Mouse (Mus musculus) left cerebral cortex, adult 18-20 months (tissue): ENCODE results near the gene Fam205a3. TPM values are rescaled to one million over a fixed set of nuclear protein-coding genes. Genes with fewer than 3 reads are reported as not detected.
"Not testable (repeated sequence)": the region's sequence is repeated elsewhere in the genome, so short reads cannot be mapped to it uniquely, and the experiment has no call there.

Experiments
- DNase-seq, 2 experiments: peaks; one replicate each; pipeline ENCODE4 v3.0.0; 2021 to 2022; ENCODE audit warnings: low spot score in 2 of 2, mixed read lengths in 1 of 2
- long read RNA-seq, 2 experiments: library from polyadenylated mRNA; stranded (forward); transcript quantifications; one replicate each; pipeline ENCODE4 v2.0.0; 2021
- total RNA-seq, 2 experiments: library from RNA; stranded (reverse); gene quantifications; 2 replicates each; pipeline ENCODE4 v1.2.3; 2021

Fam205a3 gene
- total RNA-seq = not detected
- long read RNA-seq, experiment 1 = 0 reads
- long read RNA-seq, experiment 2, partial matches to known transcripts = 0 of 1 reads
- long read RNA-seq, experiment 2, other reads (novel, unspliced or antisense) = 1 of 1 reads

DNA sequence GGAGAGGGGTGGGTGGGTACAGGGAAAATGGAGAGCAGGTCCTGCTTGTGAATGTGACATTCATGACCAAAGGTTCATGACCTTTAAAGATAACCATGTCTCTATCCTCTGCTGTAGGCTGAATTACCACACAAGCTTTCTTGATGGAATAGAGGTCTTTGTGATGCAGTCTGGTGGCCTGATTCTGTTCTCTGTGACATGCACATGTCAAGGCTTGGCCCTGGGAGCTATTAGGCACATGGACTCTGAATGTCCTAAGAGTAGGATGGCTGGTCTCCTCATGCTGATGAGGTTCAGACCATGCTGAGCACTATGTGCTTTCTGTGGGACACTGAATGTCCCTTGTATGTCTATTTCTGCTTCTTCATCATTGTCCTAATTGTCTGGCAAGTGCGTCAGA lies at the start of gene Fam205a3:
Gene Fam205a3, plus strand, starts transcription at position 301 of the 400 bp plus-strand sequence.
- not testable (repeated sequence) for DNase-seq

- not testable (repeated sequence) for DNase-seq
Observed at GRCm38 (mm10) chr4:42293967-42294366, 24.2 kb upstream of the Fam205a3 start, which contains the start of gene Gm21953. TSS of gene Gm21953 (plus strand) at chr4:42294267.

Other genes with a start within 250 kb of the Fam205a3 start
- gene Gm3893, start 227.1 kb upstream of the Fam205a3 start, total RNA-seq = not detected
- 10 to 100 TPM; 36.2 to 38.3 TPM for gene Gm13304, start 203.5 kb upstream of the Fam205a3 start, total RNA-seq
- gene Gm13306, start 164.9 kb upstream of the Fam205a3 start, total RNA-seq = 10 to 100 TPM; 30.1 to 33.4 TPM
- 1 to 10 TPM in 1 of 2 experiments, not detected in 1; 1.7 TPM for gene Gm13305, start 149.7 kb upstream of the Fam205a3 start, total RNA-seq
- gene Gm10600, start 77.7 kb upstream of the Fam205a3 start, total RNA-seq = 1 to 10 TPM; 8.3 to 8.6 TPM
- gene Ccl21b, start 62.6 kb upstream of the Fam205a3 start, total RNA-seq = not detected
- gene Gm21953, start 24.1 kb upstream of the Fam205a3 start, total RNA-seq = not detected
- not detected for gene Gm21586, start 121.0 kb downstream of the Fam205a3 start, total RNA-seq
- 1 to 10 TPM; 5.2 to 5.6 TPM for gene Gm2163, start 148.4 kb downstream of the Fam205a3 start, total RNA-seq
- gene Fam205a2, start 209.8 kb downstream of the Fam205a3 start, total RNA-seq = not detected